Comparison of ENCODE assay signal across 20 mouse cellular contexts in the genomic region with DNA sequence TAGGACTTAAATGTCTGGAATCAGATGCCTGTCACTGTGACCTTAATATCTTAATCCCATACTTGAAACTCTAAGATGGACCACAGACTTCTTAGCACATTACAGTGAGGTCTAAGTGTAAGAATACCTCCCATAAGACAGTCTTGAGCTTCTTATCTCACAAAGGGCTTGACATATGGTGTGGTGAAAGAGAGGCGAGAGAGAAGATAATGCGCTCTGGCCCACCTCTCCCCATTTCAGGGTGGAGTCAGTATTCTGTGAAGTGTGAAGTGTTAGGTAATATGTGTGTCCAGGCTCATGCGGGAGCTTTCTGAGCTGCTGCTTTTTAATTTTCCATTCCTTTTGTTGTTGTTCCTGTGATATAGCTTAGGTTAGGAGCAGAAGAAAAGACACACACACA. TPM values are rescaled to one million over a fixed set of nuclear protein-coding genes. Genes with fewer than 3 reads are reported as not detected.
DNase-seq lines count a peak whose midpoint lies in the region; ATAC-seq and TF ChIP-seq lines count a peak whose summit lies in the region.
"Had no signal": no experiment of that assay in that cellular context is flagged by ENCODE, and none has a peak within 500 bp of the region (broad histone marks: within the 10 kb centered on the region; RNA-seq: fewer than 3 reads in every experiment).

No protein-coding gene starts in this region.

- no peaks in the 10 kb centered on the region for H3K9me3 ChIP-seq in heart, embryonic 12.5 days (replicated peaks)
- H3K9me3 ChIP-seq in stomach, embryonic 14.5 days (ENCODE audit: control insufficient read depth, low read depth, low read length), result no peaks in the 10 kb centered on the region
- no peaks in the 10 kb centered on the region for H3K9me3 ChIP-seq in stomach, postnatal 0 days (ENCODE audit: control insufficient read depth, low read length)
- H3K9me3 ChIP-seq in liver, embryonic 14.5 days (ENCODE audit: control insufficient read depth, low read length), result no peaks in the 10 kb centered on the region
- H3K9me3 ChIP-seq: forebrain, embryonic 13.5 days; heart, embryonic 15.5 days; limb, embryonic 10.5 days; lung, embryonic 15.5 days had no signal

- H3K4me2 ChIP-seq in heart, embryonic 12.5 days, result no peak overlapping the region
- H3K4me2 ChIP-seq in stomach, embryonic 14.5 days (replicated peaks; ENCODE audit: low read depth, low read length), result no peak overlapping the region
- H3K4me2 ChIP-seq in stomach, postnatal 0 days (replicated peaks; ENCODE audit: low read depth), result no peak overlapping the region
- H3K4me2 ChIP-seq in liver, embryonic 14.5 days (ENCODE audit: low read depth), result peak overlapping the region; percentile 62
- H3K4me2 ChIP-seq: forebrain, embryonic 13.5 days; heart, embryonic 15.5 days; lung, embryonic 15.5 days had no signal

- 42% methylated on average over 3 of the region's 3 CpGs for WGBS in heart, embryonic 12.5 days
- WGBS in stomach, embryonic 14.5 days, result 79% methylated on average over 3 of the region's 3 CpGs
- WGBS in stomach, postnatal 0 days, result 90% methylated on average over 3 of the region's 3 CpGs
- WGBS in liver, embryonic 14.5 days (ENCODE audit: insufficient replicate concordance), result 17% methylated on average over 3 of the region's 3 CpGs

- no peaks in the 10 kb centered on the region for H3K36me3 ChIP-seq in heart, embryonic 12.5 days
- no peaks in the 10 kb centered on the region for H3K36me3 ChIP-seq in stomach, embryonic 14.5 days (ENCODE audit: control insufficient read depth, insufficient read depth, low read length)
- no peaks in the 10 kb centered on the region for H3K36me3 ChIP-seq in stomach, postnatal 0 days (ENCODE audit: control insufficient read depth, insufficient read depth, low read length)
- H3K36me3 ChIP-seq in liver, embryonic 14.5 days (replicated peaks; ENCODE audit: control insufficient read depth, insufficient read depth, low read depth), result no peaks in the 10 kb centered on the region
- H3K36me3 ChIP-seq: heart, embryonic 15.5 days; limb, embryonic 10.5 days; lung, embryonic 15.5 days had no signal

- DNase-seq in heart, adult 8-10 months (ENCODE audit: low spot score), result no peak
- DNase-seq in stomach, postnatal 0 days (ENCODE audit: low spot score), result no peak
- DNase-seq in liver, embryonic 14.5 days (ENCODE audit: low read depth in 3 of 3, low spot score in 3 of 3), result peak; percentile 79 to 87 (median 82)
- DNase-seq in cerebellum, postnatal 25 days, result no peak
- no peak for DNase-seq in thymus, postnatal 10 days (ENCODE audit: low spot score in 2 of 2)
- DNase-seq in gastrocnemius, adult 18-20 months (ENCODE audit: low spot score), result no peak
- DNase-seq: adrenal gland, adult 8-10 months; cerebellum, adult 9-11 months; gastrocnemius, postnatal 25 days; right cerebral cortex, postnatal 4 days had no signal

- peak; percentile 81 for ATAC-seq in heart, embryonic 12.5 days (ENCODE audit: insufficient number of reproducible peaks, low FRiP score)
- peak; percentile 42; the same call in 1 of the 2 replicates for ATAC-seq in stomach, embryonic 14.5 days (ENCODE audit: insufficient number of reproducible peaks, insufficient read depth, low FRiP score, low read depth)
- no peak for ATAC-seq in stomach, postnatal 0 days (ENCODE audit: low FRiP score, low TSS enrichment)
- peak; percentile 97 for ATAC-seq in liver, embryonic 14.5 days (ENCODE audit: insufficient read depth)
- ATAC-seq: forebrain, embryonic 13.5 days; hindbrain, postnatal 0 days had no signal

- no peak for TF ChIP-seq EP300 in stomach, postnatal 0 days (optimal IDR thresholded peaks at IDR 0.05)
- TF ChIP-seq EP300 in liver, embryonic 14.5 days (IDR thresholded peaks at IDR 0.05; ENCODE audit: low read depth), result peak; percentile 88

- 0 out of 2 replicates have a peak, but pooled peaks cover 10% of the 10 kb centered on the region for H3K4me1 ChIP-seq in heart, embryonic 12.5 days (replicated peaks)
- H3K4me1 ChIP-seq in stomach, embryonic 14.5 days (ENCODE audit: control insufficient read depth, insufficient read depth, low read length), result no peaks in the 10 kb centered on the region
- no peaks in the 10 kb centered on the region for H3K4me1 ChIP-seq in stomach, postnatal 0 days (replicated peaks; ENCODE audit: control insufficient read depth, insufficient read depth)
- H3K4me1 ChIP-seq in liver, embryonic 14.5 days (replicated peaks; ENCODE audit: control insufficient read depth in 2 of 2, insufficient read depth in 2 of 2, low read length in 1 of 2), result peaks cover 34 to 38% of the 10 kb centered on the region in 2 experiments
- H3K4me1 ChIP-seq: forebrain, embryonic 13.5 days; heart, embryonic 15.5 days; limb, embryonic 10.5 days; lung, embryonic 15.5 days had no signal

- H3K27me3 ChIP-seq in heart, embryonic 12.5 days (replicated peaks), result no peaks in the 10 kb centered on the region
- no peaks in the 10 kb centered on the region for H3K27me3 ChIP-seq in stomach, embryonic 14.5 days (ENCODE audit: control insufficient read depth, insufficient read depth, low read length)
- no peaks in the 10 kb centered on the region for H3K27me3 ChIP-seq in stomach, postnatal 0 days (ENCODE audit: control insufficient read depth, insufficient read depth, low read length)
- H3K27me3 ChIP-seq in liver, embryonic 14.5 days (ENCODE audit: control insufficient read depth, insufficient read depth, low read length), result no peaks in the 10 kb centered on the region
- H3K27me3 ChIP-seq: forebrain, embryonic 13.5 days; heart, embryonic 15.5 days; lung, embryonic 15.5 days had no signal

- H3K9ac ChIP-seq in heart, embryonic 12.5 days, result no peak overlapping the region
- H3K9ac ChIP-seq in stomach, embryonic 14.5 days (replicated peaks; ENCODE audit: low read depth, low read length), result no peak overlapping the region
- no peak overlapping the region for H3K9ac ChIP-seq in stomach, postnatal 0 days (ENCODE audit: low read length)
- H3K9ac ChIP-seq in liver, embryonic 14.5 days (replicated peaks), result peak overlapping the region; percentile 65
- H3K9ac ChIP-seq: forebrain, embryonic 13.5 days; heart, embryonic 15.5 days; lung, embryonic 15.5 days had no signal

- no peak overlapping the region for H3K4me3 ChIP-seq in heart, embryonic 12.5 days
- no peak overlapping the region for H3K4me3 ChIP-seq in stomach, embryonic 14.5 days (ENCODE audit: low read depth, low read length)
- no peak overlapping the region for H3K4me3 ChIP-seq in stomach, postnatal 0 days (ENCODE audit: low read depth, low read length)
- 0 out of 4 replicates have a peak overlapping the region, but pooled peaks of 1 of the 2 experiments have one; percentile 14 for H3K4me3 ChIP-seq in liver, embryonic 14.5 days (ENCODE audit: insufficient read depth in 1 of 2, low read depth in 2 of 2, low read length in 2 of 2)
- H3K4me3 ChIP-seq: forebrain, embryonic 13.5 days; heart, embryonic 15.5 days; layer of hippocampus, adult 2 months; limb, embryonic 10.5 days; lung, embryonic 15.5 days had no signal

- H3K27ac ChIP-seq in heart, embryonic 12.5 days (ENCODE audit: poor library complexity, severe bottlenecking), result no peak overlapping the region
- H3K27ac ChIP-seq in stomach, embryonic 14.5 days (ENCODE audit: low read length), result no peak overlapping the region
- H3K27ac ChIP-seq in stomach, postnatal 0 days (replicated peaks), result no peak overlapping the region
- peak overlapping the region; percentile 89 for H3K27ac ChIP-seq in liver, embryonic 14.5 days
- H3K27ac ChIP-seq: forebrain, embryonic 13.5 days; heart, embryonic 15.5 days; hindbrain, postnatal 0 days; layer of hippocampus, adult 2 months; limb, embryonic 10.5 days; lung, embryonic 15.5 days had no signal

- TF ChIP-seq CTCF in stomach, postnatal 0 days (IDR thresholded peaks at IDR 0.05; ENCODE audit: low read depth), result no peak
- no peak for TF ChIP-seq CTCF in liver, embryonic 14.5 days (IDR thresholded peaks at IDR 0.05; ENCODE audit: low read depth)

RNA-seq across cellular contexts. Expression of a gene that starts 14.8 kb away (rescaled TPM):
- 12.0 and 14.0 TPM in 2 replicates for polyA plus RNA-seq in heart, embryonic 12.5 days (2016; fragmentation: Nextera tagmentation; extraction: Ambion mirVana)
- 10 to 100 TPM; 25.0 to 32.3 (median 28.9) TPM for total RNA-seq in heart, adult 8-10 months (2022)
- 13.1 and 14.8 TPM in 2 replicates for polyA plus RNA-seq in stomach, embryonic 14.5 days (2014; fragmentation: Nextera tagmentation; extraction: Ambion mirVana)
- 9.7 and 10.4 TPM in 2 replicates for polyA plus RNA-seq in stomach, postnatal 0 days (2015; fragmentation: Nextera tagmentation; extraction: Ambion mirVana)
- 7.8 and 12.4 TPM in 2 replicates for polyA plus RNA-seq in liver, embryonic 14.5 days (2012; rRNA removed)
- polyA plus RNA-seq in liver, embryonic 14.5 days (2014; fragmentation: Nextera tagmentation; extraction: Ambion mirVana), result 23.6 and 27.6 TPM in 2 replicates
- 10 to 100 TPM; 21.0 to 24.2 TPM for total RNA-seq in gastrocnemius, adult 18-20 months (2021)

RNA-seq across cellular contexts. Expression of a gene that starts 24.5 kb away (rescaled TPM):
- polyA plus RNA-seq in heart, embryonic 12.5 days (2016; fragmentation: Nextera tagmentation; extraction: Ambion mirVana), result not detected in 2 replicates
- not detected for total RNA-seq in heart, adult 8-10 months (2022)
- polyA plus RNA-seq in stomach, embryonic 14.5 days (2014; fragmentation: Nextera tagmentation; extraction: Ambion mirVana), result not detected in 2 replicates
- not detected in 2 replicates for polyA plus RNA-seq in stomach, postnatal 0 days (2015; fragmentation: Nextera tagmentation; extraction: Ambion mirVana)
- not detected in 2 replicates for polyA plus RNA-seq in liver, embryonic 14.5 days (2012; rRNA removed)
- polyA plus RNA-seq in liver, embryonic 14.5 days (2014; fragmentation: Nextera tagmentation; extraction: Ambion mirVana), result not detected in 2 replicates
- not detected for total RNA-seq in gastrocnemius, adult 18-20 months (2021)
- total RNA-seq: adrenal gland, adult 8-10 months; gastrocnemius, postnatal 25 days; hindbrain, postnatal 0 days; layer of hippocampus, adult 2 months had no signal
- polyA plus RNA-seq: embryonic facial prominence, embryonic 11.5 days; forebrain, embryonic 13.5 days; heart, embryonic 15.5 days; hindbrain, postnatal 0 days; kidney, embryonic 14.5 days; limb, embryonic 10.5 days; lung, embryonic 15.5 days had no signal

Comparison
In these comparisons a context has a peak if more than half of its experiments do, and no peak if none do; other contexts are left out.
1. DNase-seq: peak in liver, embryonic 14.5 days (3 of 3); none in heart, adult 8-10 months (single experiment), stomach, postnatal 0 days (single experiment), cerebellum, postnatal 25 days (0 of 2), thymus, postnatal 10 days (0 of 2) and gastrocnemius, adult 18-20 months (single experiment).